8 mouse cellular contexts compared by ENCODE assay signal in genomic region chr3:56181025-56181424, GRCm38 (mm10). TPM values are rescaled to one million over a fixed set of nuclear protein-coding genes. Genes with fewer than 3 reads are reported as not detected.
A peak's percentile ranks its signal among the peaks of the same experiment; 100 is the strongest.
DNase-seq lines count a peak whose midpoint lies in the region; ATAC-seq and TF ChIP-seq lines count a peak whose summit lies in the region.

No protein-coding gene starts in this region.

- no peak for TF ChIP-seq CTCF in stomach, postnatal 0 days (IDR thresholded peaks at IDR 0.05; ENCODE audit: low read depth)

- H3K4me1 ChIP-seq in heart, embryonic 11.5 days (ENCODE audit: control insufficient read depth, insufficient read depth, low read length): 0 out of 2 replicates have a peak, but pooled peaks cover 7% of the 10 kb centered on the region
- H3K4me1 ChIP-seq in stomach, embryonic 14.5 days (ENCODE audit: control insufficient read depth, insufficient read depth, low read length): peaks cover 2% of the 10 kb centered on the region; the same call in 1 of the 2 replicates
- 0 out of 2 replicates have a peak, but pooled peaks cover 2% of the 10 kb centered on the region for H3K4me1 ChIP-seq in stomach, postnatal 0 days (replicated peaks; ENCODE audit: control insufficient read depth, insufficient read depth)
- no peaks in the 10 kb centered on the region for H3K4me1 ChIP-seq in limb, embryonic 11.5 days (ENCODE audit: control insufficient read depth, insufficient read depth, low read length)

- no peak overlapping the region for H3K9ac ChIP-seq in heart, embryonic 11.5 days (ENCODE audit: low read depth, low read length)
- H3K9ac ChIP-seq in stomach, embryonic 14.5 days (replicated peaks; ENCODE audit: low read depth, low read length): no peak overlapping the region
- H3K9ac ChIP-seq in stomach, postnatal 0 days (ENCODE audit: low read length): no peak overlapping the region
- H3K9ac ChIP-seq in limb, embryonic 11.5 days (ENCODE audit: low read length): no peak overlapping the region

- no peak overlapping the region for H3K27ac ChIP-seq in heart, embryonic 11.5 days (ENCODE audit: low read depth, low read length)
- no peak overlapping the region for H3K27ac ChIP-seq in stomach, embryonic 14.5 days (ENCODE audit: low read length)
- H3K27ac ChIP-seq in stomach, postnatal 0 days (replicated peaks): no peak overlapping the region
- H3K27ac ChIP-seq in limb, embryonic 11.5 days (replicated peaks; ENCODE audit: low read depth, low read length): no peak overlapping the region

- no peak for ATAC-seq in heart, embryonic 11.5 days (replicated peaks; ENCODE audit: insufficient number of reproducible peaks, low FRiP score, low TSS enrichment)
- no peak for ATAC-seq in stomach, embryonic 14.5 days (ENCODE audit: insufficient number of reproducible peaks, insufficient read depth, low FRiP score, low read depth)
- ATAC-seq in stomach, postnatal 0 days (ENCODE audit: low FRiP score, low TSS enrichment): no peak
- ATAC-seq in limb, embryonic 11.5 days (ENCODE audit: insufficient number of reproducible peaks, low FRiP score, low TSS enrichment, low read depth): no peak
- no peak for ATAC-seq in megakaryocyte, adult 5-6 weeks (ENCODE audit: poor library complexity, severe bottlenecking)

- H3K27me3 ChIP-seq in heart, embryonic 11.5 days (ENCODE audit: control insufficient read depth, insufficient read depth, low read length): no peaks in the 10 kb centered on the region
- no peaks in the 10 kb centered on the region for H3K27me3 ChIP-seq in stomach, embryonic 14.5 days (ENCODE audit: control insufficient read depth, insufficient read depth, low read length)
- H3K27me3 ChIP-seq in stomach, postnatal 0 days (ENCODE audit: control insufficient read depth, insufficient read depth, low read length): no peaks in the 10 kb centered on the region
- H3K27me3 ChIP-seq in limb, embryonic 11.5 days (ENCODE audit: control insufficient read depth, insufficient read depth, low read length): no peaks in the 10 kb centered on the region

- no peaks in the 10 kb centered on the region for H3K9me3 ChIP-seq in heart, embryonic 11.5 days (replicated peaks; ENCODE audit: control insufficient read depth, low read length)
- no peaks in the 10 kb centered on the region for H3K9me3 ChIP-seq in stomach, embryonic 14.5 days (ENCODE audit: control insufficient read depth, low read depth, low read length)
- H3K9me3 ChIP-seq in stomach, postnatal 0 days (ENCODE audit: control insufficient read depth, low read length): no peaks in the 10 kb centered on the region
- H3K9me3 ChIP-seq in limb, embryonic 11.5 days (ENCODE audit: control insufficient read depth, low read length): no peaks in the 10 kb centered on the region

- 0 out of 2 replicates have a peak overlapping the region, but pooled peaks have one; percentile 35 for H3K4me2 ChIP-seq in heart, embryonic 11.5 days
- peak overlapping the region; percentile 60 for H3K4me2 ChIP-seq in stomach, embryonic 14.5 days (replicated peaks; ENCODE audit: low read depth, low read length)
- no peak overlapping the region for H3K4me2 ChIP-seq in stomach, postnatal 0 days (replicated peaks; ENCODE audit: low read depth)
- H3K4me2 ChIP-seq in limb, embryonic 11.5 days (ENCODE audit: low read depth, severe bottlenecking): peak overlapping the region; percentile 83; the same call in 1 of the 2 replicates

- no peak for DNase-seq in heart, adult 8-10 months (ENCODE audit: low spot score)
- no peak for DNase-seq in stomach, postnatal 0 days (ENCODE audit: low spot score)
- no peak for DNase-seq in limb, embryonic 11.5 days (ENCODE audit: low spot score)
- peak; percentile 38 for DNase-seq in telencephalon, adult 2 months (ENCODE audit: low read depth, low spot score)
- no peak for DNase-seq in spleen, adult 18-20 months

- H3K36me3 ChIP-seq in heart, embryonic 11.5 days (ENCODE audit: control insufficient read depth, insufficient read depth, low read length): no peaks in the 10 kb centered on the region
- no peaks in the 10 kb centered on the region for H3K36me3 ChIP-seq in stomach, embryonic 14.5 days (ENCODE audit: control insufficient read depth, insufficient read depth, low read length)
- no peaks in the 10 kb centered on the region for H3K36me3 ChIP-seq in stomach, postnatal 0 days (ENCODE audit: control insufficient read depth, insufficient read depth, low read length)
- no peaks in the 10 kb centered on the region for H3K36me3 ChIP-seq in limb, embryonic 11.5 days (ENCODE audit: control insufficient read depth, insufficient read depth, low read length)

- TF ChIP-seq EP300 in stomach, postnatal 0 days (optimal IDR thresholded peaks at IDR 0.05): no peak

- H3K4me3 ChIP-seq in heart, embryonic 11.5 days (ENCODE audit: low read depth, low read length): no peak overlapping the region
- peak overlapping the region; percentile 89 for H3K4me3 ChIP-seq in stomach, embryonic 14.5 days (ENCODE audit: low read depth, low read length)
- H3K4me3 ChIP-seq in stomach, postnatal 0 days (ENCODE audit: low read depth, low read length): no peak overlapping the region
- no peak overlapping the region for H3K4me3 ChIP-seq in limb, embryonic 11.5 days (ENCODE audit: low read depth, low read length)

- 46% methylated on average over 3 of the region's 3 CpGs for WGBS in heart, embryonic 11.5 days (ENCODE audit: insufficient replicate concordance)
- WGBS in stomach, embryonic 14.5 days: 41% methylated on average over 3 of the region's 3 CpGs
- WGBS in stomach, postnatal 0 days: 47% methylated on average over 3 of the region's 3 CpGs
- 56% methylated on average over 3 of the region's 3 CpGs for WGBS in limb, embryonic 11.5 days

RNA-seq across cellular contexts. Expression of gene Nbea, which starts 2.5 kb away (rescaled TPM):
- 12.9 and 13.6 TPM in 2 replicates for polyA plus RNA-seq in heart, embryonic 11.5 days (2014; fragmentation: Nextera tagmentation; extraction: Ambion mirVana)
- total RNA-seq in heart, adult 8-10 months (2022): 10 to 100 TPM; 12.4 to 14.5 (median 14.1) TPM
- polyA plus RNA-seq in stomach, embryonic 14.5 days (2014; fragmentation: Nextera tagmentation; extraction: Ambion mirVana): 22.1 and 23.2 TPM in 2 replicates
- polyA plus RNA-seq in stomach, postnatal 0 days (2015; fragmentation: Nextera tagmentation; extraction: Ambion mirVana): 4.3 and 5.0 TPM in 2 replicates
- 22.2 and 26.0 TPM in 2 replicates for polyA plus RNA-seq in limb, embryonic 11.5 days (2014; fragmentation: Nextera tagmentation; extraction: Ambion mirVana)
- total RNA-seq in megakaryocyte, adult 5-6 weeks (2015): 0.02 and 0.09 TPM in 2 replicates
- total RNA-seq in megakaryocyte, adult 5-6 weeks (2017): 0.07 and 0.12 TPM in 2 replicates
